Mouse (Mus musculus) spleen, embryonic (tissue): ENCODE results near the gene Dgkd.

ENCODE experiments used
- CTCF ChIA-PET: fragments of 350-600 bp; sonication (Branson Sonifier 250); formaldehyde crosslinking; loops from one replicate; lab custom pipeline; 2022; lab: Charles Lee

Gene Dgkd

DNA sequence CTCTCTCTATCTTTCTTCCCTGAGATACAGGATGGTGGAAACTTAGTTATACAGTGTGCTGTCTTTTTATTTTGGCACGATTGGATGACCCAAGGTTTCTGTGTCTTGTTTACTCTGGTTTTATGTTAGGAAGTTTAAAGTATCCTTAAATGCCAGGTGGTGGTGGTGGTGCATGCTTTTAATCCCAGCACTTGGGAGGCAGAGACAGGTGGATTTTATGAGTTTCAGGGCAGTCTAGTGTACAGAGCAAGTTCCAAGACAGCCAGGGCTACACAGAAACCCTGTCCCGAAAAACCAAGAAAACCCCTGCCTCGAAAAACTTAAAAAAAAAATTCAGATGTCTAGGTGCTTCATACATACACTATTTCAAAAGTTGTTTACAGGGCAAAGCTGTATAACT is 25.9 kb downstream of the Dgkd start:
- CTCF ChIA-PET, result no interaction called here

DNA sequence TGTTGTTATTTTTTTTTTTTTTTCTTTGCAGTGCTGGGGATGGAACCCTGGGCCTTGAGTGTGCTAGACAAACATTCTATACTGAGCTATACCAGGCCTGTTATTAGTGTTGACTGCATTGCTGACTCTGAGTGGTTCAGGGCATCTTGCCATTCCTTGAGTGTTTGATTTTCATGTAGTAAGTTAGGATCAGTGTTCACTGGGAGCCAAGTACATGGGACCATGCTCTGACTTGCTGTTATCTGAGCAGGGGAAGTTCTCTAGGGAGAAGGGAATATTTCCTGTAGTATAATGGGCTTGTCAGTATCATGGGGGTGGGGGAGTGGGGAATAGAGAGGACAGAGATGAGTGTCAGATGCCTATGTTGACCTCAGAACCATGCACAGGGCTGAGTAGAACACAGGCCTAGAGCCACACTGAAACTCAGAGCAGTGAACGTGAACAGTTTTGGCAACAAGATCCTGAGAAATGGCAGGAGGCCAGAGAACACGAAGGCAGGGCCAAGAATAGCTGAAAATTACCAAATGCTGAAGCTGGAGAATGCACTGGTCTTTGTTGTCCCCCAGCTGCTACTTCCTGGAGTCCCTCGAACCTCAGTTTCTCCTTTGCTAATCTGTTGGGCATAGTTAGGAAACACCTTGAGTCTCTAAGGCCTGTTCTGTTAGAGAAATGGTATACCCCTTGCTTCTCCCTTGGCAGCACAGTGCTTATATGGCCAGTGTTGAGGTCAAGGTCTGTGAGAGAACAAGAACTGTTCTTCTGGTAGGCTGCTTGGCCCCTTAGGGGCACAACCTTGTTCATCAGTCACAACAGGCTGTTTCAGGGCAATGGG is 26.6 kb downstream of the Dgkd start:
- CTCF ChIA-PET, result interaction anchor here (0.6 to 0.7 kb wide), 2 partner anchors 52 to 169 kb away, joined by 3 read pairs; no protein-coding TSS in a partner anchor

DNA sequence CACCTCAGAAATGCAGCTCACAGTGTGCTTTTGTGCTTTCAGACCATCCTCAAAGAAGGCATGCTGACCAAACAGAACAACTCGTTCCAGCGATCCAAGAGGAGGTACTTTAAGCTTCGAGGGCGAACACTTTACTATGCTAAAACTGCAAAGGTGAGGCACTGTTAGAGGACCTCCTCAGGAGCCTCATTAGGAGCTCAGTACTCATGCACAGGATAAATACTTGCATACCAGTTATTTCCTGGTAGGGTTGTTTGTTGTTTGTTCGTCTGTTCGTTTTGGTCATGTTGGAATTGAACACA is 27.2 kb downstream of the Dgkd start:
- CTCF ChIA-PET, result interaction anchor here (0.7 kb wide), 1 partner anchor 170 kb away, joined by 3 read pairs; no protein-coding TSS in a partner anchor

DNA sequence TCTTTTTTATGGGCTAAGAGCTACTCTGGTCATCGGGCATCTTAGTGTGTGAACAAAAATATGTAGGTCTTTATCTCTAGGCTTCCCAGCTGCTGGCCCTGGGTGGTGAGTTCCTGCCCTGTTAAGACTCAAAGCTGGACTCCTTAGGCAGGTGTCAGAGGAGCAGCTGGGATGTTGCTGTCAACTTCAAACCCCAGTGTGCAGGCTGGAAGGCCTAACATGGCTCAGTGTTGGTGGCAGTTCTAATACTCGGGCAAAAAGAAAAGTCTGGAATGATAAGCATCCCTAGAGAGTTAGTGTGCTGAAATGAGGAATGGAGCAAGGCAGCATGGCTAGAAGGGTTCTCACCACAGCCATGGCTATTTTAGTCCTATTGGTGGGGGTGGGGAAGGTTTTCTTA is 27.8 kb downstream of the Dgkd start:
- CTCF ChIA-PET, result no interaction called here

DNA sequence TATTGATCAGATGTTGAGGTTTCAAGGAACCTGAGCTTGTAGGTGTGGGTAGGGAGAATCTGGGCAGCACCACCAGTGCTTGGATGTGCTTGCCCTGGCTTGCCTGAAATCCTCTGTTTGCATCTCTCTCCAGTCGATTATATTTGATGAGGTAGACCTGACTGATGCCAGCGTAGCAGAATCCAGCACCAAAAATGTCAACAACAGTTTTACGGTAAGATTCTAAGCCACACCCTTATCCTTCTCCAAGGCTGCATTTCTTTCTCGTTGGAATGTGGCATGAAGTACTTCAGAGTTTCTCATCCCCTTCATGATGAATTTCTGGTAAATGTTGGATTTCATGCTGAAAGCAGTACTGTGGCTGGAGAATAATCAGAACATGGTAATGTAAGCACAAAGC is 28.6 kb downstream of the Dgkd start:
- CTCF ChIA-PET, result interaction anchor here (0.7 kb wide), 2 partner anchors 15 to 115 kb away, joined by 6 to 7 read pairs; no protein-coding TSS in a partner anchor

DNA sequence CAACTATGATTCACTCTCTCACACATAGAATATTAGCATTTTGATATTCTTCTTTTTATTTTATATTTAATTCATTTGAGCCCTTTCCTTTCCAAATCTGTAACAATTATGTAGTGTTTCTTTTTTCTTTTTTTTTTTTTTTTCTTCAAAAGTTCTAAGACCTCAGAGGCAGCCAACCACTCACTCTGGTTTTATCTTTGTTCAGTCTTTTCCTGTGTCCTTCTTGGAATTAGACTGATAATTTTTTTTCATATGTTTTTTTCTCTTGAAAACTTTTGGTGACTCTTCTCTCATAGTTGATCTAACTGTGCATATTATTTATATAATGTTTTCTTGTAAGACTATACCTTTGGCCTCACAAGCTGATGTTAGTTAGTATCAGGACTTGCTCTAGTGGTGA is 29.5 kb downstream of the Dgkd start:
- CTCF ChIA-PET, result interaction anchor here (0.7 kb wide), 2 partner anchors 14 to 116 kb away, joined by 6 to 7 read pairs; no protein-coding TSS in a partner anchor

DNA sequence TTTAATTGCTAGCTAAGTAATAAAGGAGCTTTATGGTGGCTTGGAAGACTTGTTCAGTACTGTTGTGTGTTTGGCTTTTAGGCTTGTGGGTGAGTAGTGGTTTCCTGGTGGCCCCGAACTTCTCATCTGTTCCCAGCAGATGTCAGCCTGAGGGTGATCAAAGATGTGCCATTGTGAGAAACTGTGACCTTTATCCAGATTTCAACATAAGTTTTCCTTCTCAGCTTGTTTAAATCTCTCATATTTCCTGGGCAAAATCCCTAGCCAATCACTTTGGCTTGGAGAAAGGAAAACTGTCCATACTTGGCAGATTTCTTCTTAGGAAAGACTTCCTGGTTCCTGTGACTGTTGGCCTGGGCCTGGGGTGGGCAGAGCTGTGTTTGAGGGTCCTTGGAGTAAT is 37.9 kb downstream of the Dgkd start:
- CTCF ChIA-PET, result interaction anchor here (1.0 kb wide), 1 partner anchor 41 kb away, joined by 3 read pairs; no protein-coding TSS in a partner anchor

DNA sequence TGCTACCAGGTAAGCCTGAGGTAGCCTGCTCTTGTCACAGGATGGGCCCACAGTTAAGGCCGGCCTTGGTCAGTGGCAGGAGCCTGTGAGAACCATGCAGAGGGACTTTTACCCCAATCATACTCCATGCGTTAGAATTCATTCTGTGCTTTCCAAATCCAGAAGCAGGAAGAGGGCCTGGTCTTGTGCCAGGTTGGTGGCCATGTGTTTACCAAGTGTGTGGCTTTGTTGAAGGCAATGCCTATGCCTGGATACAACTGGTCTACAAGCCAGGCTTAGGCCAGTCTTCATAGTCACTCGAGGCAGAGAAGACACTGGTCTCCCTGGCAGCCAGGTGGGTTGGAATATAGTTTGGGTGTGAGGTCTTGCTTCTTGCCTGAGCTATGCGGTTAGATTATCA is 38.5 kb downstream of the Dgkd start:
- CTCF ChIA-PET, result interaction anchor here (0.7 to 1.0 kb wide), 2 partner anchors 29 to 41 kb away, joined by 3 read pairs; no protein-coding TSS in a partner anchor

DNA sequence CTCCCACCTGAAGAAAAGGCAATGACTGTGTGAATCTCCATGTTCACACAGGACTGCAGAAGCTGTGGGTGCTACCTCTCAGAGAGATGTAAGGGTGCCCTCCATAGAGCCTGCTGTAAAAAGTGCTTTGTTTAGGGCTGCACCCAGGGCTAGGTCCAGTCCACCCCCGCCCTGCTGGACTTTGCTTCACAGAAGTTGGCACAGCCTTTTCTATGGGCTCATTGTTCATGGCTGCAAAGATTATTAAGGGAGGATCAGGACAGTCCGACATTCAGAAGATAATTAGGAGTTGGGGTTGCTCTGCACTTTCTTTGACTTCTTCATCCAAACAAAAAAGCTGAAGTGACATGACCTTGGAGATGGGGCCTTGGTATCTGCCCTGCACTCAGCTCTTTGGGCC is 39.4 kb downstream of the Dgkd start:
- CTCF ChIA-PET, result no interaction called here

DNA sequence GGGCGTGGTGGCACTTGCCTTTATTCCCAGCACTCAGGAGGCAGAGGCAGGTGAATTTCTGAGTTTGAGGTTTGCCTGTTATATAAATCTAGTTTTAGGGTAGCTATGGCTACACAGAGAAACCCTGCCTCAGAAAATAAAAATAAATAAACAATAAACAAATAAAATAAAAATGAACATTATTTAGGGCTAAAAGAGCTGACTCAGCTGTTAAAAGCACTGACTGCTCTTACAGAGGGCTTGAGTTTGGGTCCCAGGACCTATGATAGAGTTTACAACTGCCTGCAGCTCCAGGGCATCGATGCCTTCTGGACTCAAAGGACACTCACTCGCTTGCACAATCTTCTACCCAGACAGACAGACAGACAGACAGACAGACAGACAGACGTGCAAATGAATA is 40.3 kb downstream of the Dgkd start:
- CTCF ChIA-PET, result interaction anchor here (0.5 kb wide), 1 partner anchor 26 kb away, joined by 6 read pairs; no protein-coding TSS in a partner anchor

DNA sequence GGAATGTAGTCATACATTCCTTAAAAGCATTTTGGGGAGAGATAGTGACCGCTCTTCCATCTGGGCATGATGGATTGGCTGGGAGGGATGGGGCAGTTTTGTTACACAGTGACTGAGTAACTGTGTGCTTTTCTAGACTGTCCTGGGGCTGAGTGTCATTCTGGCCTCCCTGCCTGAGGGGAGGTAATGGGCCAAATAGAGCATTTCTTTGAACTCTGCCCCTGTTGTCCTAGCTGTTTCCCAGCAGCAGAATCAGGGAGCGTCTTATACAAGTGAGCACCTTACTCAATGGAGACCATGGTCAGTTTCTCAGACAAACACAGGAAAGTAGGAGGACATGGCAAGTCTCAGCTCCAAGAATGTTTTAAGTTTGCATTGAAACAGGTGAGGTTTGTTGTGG is 43.8 kb downstream of the Dgkd start:
- CTCF ChIA-PET, result interaction anchor here (0.5 to 0.7 kb wide), 2 partner anchors 13 to 15 kb away, joined by 3 to 6 read pairs; no protein-coding TSS in a partner anchor

DNA sequence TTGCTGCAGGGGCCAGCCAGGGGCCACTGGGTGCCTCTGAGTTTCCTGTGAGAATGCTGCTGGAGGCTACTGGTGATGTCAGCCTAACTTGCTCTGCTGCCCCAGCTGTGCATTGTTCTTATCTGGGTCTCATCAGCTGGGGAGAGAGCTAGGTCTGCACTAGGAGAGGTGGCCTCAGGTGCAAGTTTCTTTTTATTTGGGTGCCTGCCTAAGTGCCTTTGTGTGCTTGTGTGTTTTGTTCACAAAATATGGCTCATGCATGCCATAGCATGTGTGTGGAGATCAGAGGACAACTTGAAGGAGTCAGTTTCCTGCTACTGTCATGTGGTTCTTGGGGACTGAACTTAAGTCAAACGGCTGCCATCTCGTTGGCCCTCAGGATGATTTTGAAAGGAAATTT is 46.6 kb downstream of the Dgkd start:
- CTCF ChIA-PET, result interaction anchor here (0.7 kb wide), 2 partner anchors 45 to 276 kb away, joined by 3 to 6 read pairs; no protein-coding TSS in a partner anchor

DNA sequence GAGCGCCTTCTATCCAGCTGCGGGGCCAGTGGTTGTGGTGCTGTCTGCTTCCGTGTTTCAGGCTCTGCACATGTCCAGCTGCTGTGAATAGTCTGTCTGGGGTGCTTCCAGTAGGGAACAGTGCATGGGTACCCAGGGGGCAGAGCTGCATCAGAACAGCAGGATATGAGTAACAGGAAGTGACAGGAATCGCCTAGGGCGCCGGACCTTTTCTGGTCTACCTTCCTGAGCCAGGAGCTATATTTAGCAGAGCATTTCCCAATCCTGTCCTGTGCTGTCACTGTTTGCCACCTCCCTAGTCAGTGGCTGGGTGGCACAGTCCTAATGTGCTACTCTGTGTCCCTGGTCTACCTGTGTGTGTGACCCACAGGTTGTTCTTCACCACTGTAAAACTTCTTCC is 47.9 kb downstream of the Dgkd start:
- CTCF ChIA-PET, result no interaction called here

DNA sequence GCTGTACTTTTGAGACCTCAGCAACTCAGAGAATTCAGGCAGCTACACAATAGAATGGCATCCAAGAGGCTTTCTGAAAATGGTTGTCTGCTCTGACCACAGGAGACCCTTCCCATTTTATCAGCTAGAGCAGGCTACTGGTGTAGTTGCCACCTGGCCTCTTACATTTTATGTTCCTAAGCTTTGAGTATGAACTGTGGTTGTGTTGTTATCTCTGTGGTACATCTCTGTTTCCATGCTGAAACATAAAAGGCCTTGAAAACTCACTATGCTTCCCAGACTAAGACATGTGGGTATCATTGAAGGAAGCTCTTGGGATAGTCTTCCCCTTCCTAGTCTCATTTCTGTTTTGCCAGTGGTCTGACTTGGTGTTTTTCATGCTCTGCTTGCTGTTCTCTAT is 49.1 kb downstream of the Dgkd start:
- CTCF ChIA-PET, result no interaction called here

DNA sequence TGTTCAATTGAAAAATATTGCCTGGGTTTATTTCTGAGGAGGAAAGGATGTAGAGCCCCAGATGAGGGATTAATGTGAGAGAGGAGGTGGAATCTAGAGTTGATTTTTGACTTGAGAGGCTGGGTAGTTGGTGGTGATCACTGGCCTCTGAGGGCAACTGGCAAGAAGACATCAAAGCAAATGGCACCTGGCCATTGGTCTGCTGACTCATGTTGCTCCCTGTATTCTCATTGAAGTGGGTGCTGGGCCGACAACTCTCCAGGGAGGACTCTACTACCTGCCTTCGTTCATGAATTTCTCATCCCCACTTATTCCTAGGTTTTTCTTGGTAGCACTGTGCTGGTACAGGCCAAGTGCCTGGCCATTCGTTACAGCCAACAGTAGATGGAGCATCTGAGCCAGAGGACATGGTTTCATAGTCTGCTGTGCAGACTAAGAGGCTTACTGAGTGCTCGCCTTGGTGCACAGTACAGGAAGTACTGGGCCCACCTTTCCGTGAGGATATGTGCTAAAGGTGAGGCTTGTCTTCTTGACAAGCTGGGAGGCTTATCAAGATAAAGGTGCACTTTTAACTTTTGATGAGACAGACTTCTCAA is 53.4 kb downstream of the Dgkd start:
- CTCF ChIA-PET, result no interaction called here

DNA sequence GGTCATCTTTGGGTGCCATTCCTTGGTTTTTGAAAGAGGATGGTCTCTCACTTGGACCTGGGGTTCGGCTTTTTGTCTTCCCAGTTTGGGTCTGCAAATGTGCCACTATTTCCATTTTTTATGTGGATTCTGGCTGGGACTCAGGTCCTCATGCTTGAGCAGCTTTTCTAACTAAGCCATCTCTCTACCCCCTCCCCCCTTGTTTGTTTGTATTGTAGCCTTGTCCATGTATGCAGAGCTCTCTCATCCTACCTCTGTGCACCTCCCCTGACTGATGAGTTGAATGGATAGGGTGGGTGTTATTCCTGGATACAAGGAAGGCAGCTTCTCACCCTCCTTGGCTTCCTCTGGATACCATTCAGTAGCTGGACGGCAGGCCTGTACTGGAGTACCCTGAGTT is 54.9 kb downstream of the Dgkd start:
- CTCF ChIA-PET, result no interaction called here

DNA sequence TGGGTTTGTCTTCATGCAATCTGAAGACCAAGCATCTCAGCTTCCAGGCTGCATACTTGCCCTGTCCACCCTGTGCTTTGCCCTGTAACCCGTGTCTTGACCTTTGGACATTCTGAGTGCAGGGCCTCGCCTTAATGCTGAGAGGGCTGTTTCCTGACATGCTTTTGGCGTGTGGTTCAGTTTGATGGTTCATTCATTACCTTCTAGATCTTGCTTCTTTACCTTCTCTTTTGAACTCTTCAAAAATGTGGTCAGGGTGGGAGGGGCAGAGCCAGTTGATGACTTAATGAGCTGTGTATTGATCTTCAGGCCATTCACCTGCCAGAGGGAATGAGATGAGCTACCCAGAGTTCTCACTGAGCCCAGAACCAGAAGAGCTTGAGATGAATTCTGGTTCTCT is 55.6 kb downstream of the Dgkd start:
- CTCF ChIA-PET, result no interaction called here

DNA sequence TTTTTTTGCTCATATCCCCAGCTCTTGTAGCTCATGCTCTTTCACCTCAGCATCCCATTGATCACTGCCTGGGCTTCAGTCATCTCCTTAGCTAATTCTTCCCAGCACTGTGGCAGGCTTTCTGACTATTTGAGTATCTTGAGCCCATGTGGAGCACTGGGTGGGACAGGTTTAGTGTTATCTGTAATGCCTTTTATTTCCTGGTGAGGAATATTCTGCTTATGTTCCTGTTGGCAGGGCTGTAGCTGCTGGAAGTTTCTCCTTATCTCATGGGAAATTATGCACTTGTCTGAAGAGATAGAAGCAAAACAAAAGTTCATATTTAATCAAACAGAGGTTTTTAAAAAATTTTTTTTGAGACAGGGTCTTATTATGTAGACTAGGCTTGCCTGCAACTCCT is 56.5 kb downstream of the Dgkd start:
- CTCF ChIA-PET, result interaction anchor here (1.1 kb wide), 1 partner anchor 42 kb away, joined by 9 read pairs; no protein-coding TSS in a partner anchor

DNA sequence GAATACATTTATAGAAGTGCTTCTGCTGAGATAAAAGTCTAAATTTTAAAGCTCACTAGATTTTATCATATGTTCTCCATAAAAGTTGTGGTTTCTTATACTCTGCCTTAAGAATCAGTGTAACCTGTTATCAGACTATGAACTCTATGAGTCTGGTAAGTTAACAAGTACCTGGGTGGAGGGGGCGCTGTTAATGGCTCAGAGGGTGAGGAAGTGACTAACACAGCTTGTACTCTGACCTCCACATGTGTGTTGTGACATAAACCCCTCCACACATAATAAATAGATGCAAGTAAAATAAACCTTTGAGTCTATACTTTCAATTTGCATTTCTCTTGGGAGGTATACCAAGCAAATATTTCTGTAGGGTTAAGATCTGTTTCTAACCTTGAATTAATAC is 57.3 kb downstream of the Dgkd start:
- CTCF ChIA-PET, result interaction anchor here (0.7 to 1.1 kb wide), 3 partner anchors 13 to 582 kb away, joined by 3 to 9 read pairs (median 4); no protein-coding TSS in a partner anchor

DNA sequence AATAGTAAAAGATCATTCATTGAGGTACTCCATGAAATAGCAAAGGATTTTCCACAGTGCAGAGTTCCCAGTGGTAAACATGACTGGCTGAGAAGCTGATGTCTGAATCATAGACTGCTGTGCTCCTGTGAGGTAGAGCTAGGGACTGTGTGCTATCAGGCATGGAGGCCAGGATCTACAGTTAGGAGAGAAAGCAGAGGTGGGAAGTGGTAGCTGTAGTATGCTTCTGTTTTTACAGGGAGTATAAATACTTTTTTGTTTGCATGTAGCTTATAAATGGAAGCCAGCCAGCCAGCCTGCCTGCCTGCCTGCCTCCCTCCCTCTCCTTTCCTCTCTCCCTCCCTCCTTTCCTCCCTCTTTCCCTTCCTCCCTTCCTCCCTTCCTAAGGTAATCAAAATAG is 60.3 kb downstream of the Dgkd start:
- CTCF ChIA-PET, result no interaction called here

DNA sequence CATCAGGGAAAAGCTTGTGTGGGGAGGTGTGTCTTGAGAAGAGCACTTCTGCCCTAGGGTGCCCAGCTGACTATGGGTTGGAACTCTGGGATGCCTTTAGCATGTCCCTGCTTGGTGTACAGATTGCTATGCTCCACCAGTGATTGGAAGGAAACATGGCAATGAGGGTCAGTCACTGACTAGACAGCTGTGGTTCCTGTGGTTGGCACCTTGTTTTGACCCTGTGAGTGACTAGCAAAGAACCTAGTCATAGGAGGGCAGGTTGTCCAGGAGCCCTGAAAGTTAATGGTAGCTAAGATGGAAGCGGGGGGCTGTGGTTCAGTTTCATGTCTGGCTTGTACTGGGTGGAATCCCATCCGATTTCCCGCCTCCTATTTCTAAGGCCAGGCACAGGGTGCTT is 64.3 kb downstream of the Dgkd start:
- CTCF ChIA-PET, result no interaction called here

DNA sequence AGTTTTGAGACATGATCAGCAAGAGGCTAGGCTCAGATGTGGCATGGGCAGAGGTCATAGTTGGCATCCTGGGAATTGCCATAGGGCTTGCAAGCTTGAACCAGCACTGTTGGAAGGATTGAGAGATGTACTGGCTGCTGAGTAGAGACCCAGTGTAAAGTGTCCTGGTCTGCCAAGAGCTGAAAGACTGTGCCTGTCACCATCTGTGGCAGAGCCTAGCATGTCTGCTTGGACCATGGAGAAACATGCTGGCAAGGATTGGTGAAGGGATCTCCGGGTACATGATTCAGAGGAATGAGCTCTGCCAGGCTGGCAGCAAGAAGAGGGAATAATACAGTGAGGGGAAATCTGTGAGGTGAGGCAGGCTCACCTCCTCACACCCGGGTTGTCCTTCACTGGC is 65.0 kb downstream of the Dgkd start:
- CTCF ChIA-PET, result interaction anchor here (0.7 kb wide), 1 partner anchor 13 kb away, joined by 3 read pairs; no protein-coding TSS in a partner anchor
